Mouse (Mus musculus) hindbrain, embryonic 14.5 days (tissue): ENCODE results near the gene Nek8. TPM values are rescaled to one million over a fixed set of nuclear protein-coding genes. Genes with fewer than 3 reads are reported as not detected.
"Not testable (repeated sequence)": the region's sequence is repeated elsewhere in the genome, so short reads cannot be mapped to it uniquely, and the experiment has no call there.

Source experiments
- ATAC-seq: fragments of 200-750 bp; cut with Nextera tagmentation; 2 replicates; pipeline ENCODE4 v1.8.0; 2017; ENCODE audit warnings: moderate number of reproducible peaks, mild to moderate bottlenecking, moderate TSS enrichment, moderate library complexity; ENCODE audit not compliant: low FRiP score
- DNase-seq: peaks from one replicate; pipeline ENCODE4 v3.0.0-alpha.2; 2015; ENCODE audit warnings: low spot score
- H3K27ac ChIP-seq: fragments of 300-500 bp; sonication (generic); 2 replicates; pipeline ENCODE4 v1.5.1; 2014; ENCODE audit warnings: mild to moderate bottlenecking, moderate library complexity
- H3K27me3 ChIP-seq: fragments of 300-500 bp; sonication (generic); 2 replicates; pipeline ENCODE4 v1.6.1; 2014; ENCODE audit warnings: mild to moderate bottlenecking, low read length, mixed read lengths; ENCODE audit not compliant: control insufficient read depth, insufficient read depth
- H3K36me3 ChIP-seq: fragments of 300-500 bp; sonication (generic); replicated peaks from 2 replicates; pipeline ENCODE4 v1.6.1; 2014; ENCODE audit not compliant: control insufficient read depth, insufficient read depth
- H3K4me1 ChIP-seq: fragments of 300-500 bp; sonication (generic); replicated peaks from 2 replicates; pipeline ENCODE4 v1.6.1; 2014; ENCODE audit warnings: antibody characterized with exemption, low read length, mixed read lengths; ENCODE audit not compliant: control insufficient read depth, insufficient read depth
- H3K4me2 ChIP-seq: fragments of 300-500 bp; sonication (generic); replicated peaks from 2 replicates; pipeline ENCODE4 v1.6.1; 2014; ENCODE audit warnings: mild to moderate bottlenecking, moderate library complexity
- H3K4me3 ChIP-seq: fragments of 300-500 bp; sonication (generic); replicated peaks from 2 replicates; pipeline ENCODE4 v1.5.1; 2014; ENCODE audit warnings: mild to moderate bottlenecking, low read length
- H3K9ac ChIP-seq: fragments of 300-500 bp; sonication (generic); 2 replicates; pipeline ENCODE4 v1.6.1; 2014
- H3K9me3 ChIP-seq: fragments of 300-500 bp; sonication (generic); 2 replicates; pipeline ENCODE4 v1.6.1; 2016; ENCODE audit warnings: low read length; ENCODE audit not compliant: control insufficient read depth
- WGBS: fragments of 180-500 bp; shearing (Covaris S2); extraction: QIAGEN DNeasy Blood & Tissue Kit; methylation state at CpG from one replicate; pipeline ENCODE4 v1.1.7; 2014; 5-methylcytosine and 5-hydroxymethylcytosine counted together
- polyA plus RNA-seq: library from polyadenylated mRNA; unstranded; fragments of >200 nt; fragmentation: Nextera tagmentation; extraction: Ambion mirVana; gene quantifications from 2 replicates; pipeline ENCODE4 v1.2.1, GENCODE M21; 2014

Gene Nek8
- polyA plus RNA-seq, 1 experiment from 2014 or later, result 6.0 TPM

- Histone ChIP-seq H3K4me3 (no peak overlapping the region), H3K36me3 (peaks cover under 1% of the 10 kb centered on the region; the same call in 1 of the 2 replicates), H3K27me3 (no peaks in the 10 kb centered on the region), H3K27ac (no peak overlapping the region), H3K4me2 (no peak overlapping the region), H3K9me3 (no peaks in the 10 kb centered on the region), H3K9ac (no peak overlapping the region), H3K4me1 (no peaks in the 10 kb centered on the region; the same call in 1 of the 2 replicates)
- no peak for ATAC-seq
- DNase-seq, result no peak
- 82% methylated on average over 3 of the region's 3 CpGs for WGBS
Measured at GRCm38 (mm10) chr11:78138023-78138422, 38.5 kb downstream of the Nek8 start.

- H3K4me2 ChIP-seq, result no peak overlapping the region
- H3K27ac ChIP-seq, result no peak overlapping the region
- no peak overlapping the region for H3K9ac ChIP-seq
- 84% methylated on average over 4 of the region's 4 CpGs for WGBS
- no peak overlapping the region for H3K4me3 ChIP-seq
- ATAC-seq (no peak), DNase-seq (no peak)
- no peaks in the 10 kb centered on the region; the same call in 1 of the 2 replicates for H3K4me1 ChIP-seq
- H3K9me3 ChIP-seq, result no peaks in the 10 kb centered on the region
- no peaks in the 10 kb centered on the region for H3K27me3 ChIP-seq
- no peaks in the 10 kb centered on the region for H3K36me3 ChIP-seq
Measured at GRCm38 (mm10) chr11:78137584-78137983, 38.9 kb downstream of the Nek8 start.

- Histone ChIP-seq H3K4me2 (no peak overlapping the region), H3K27ac (no peak overlapping the region), H3K27me3 (no peaks in the 10 kb centered on the region), H3K4me3 (no peak overlapping the region), H3K36me3 (no peaks in the 10 kb centered on the region), H3K4me1 (no peaks in the 10 kb centered on the region; the same call in 1 of the 2 replicates), H3K9me3 (no peaks in the 10 kb centered on the region), H3K9ac (no peak overlapping the region)
- no peak for DNase-seq
- no peak for ATAC-seq
- 85% methylated on average over 1 of the region's 1 CpGs for WGBS
Measured at GRCm38 (mm10) chr11:78136132-78136531, 40.3 kb downstream of the Nek8 start.

GRCm38 (mm10) chr11:78135314-78135713 is 41.2 kb downstream of the Nek8 start:
- not testable (repeated sequence) for DNase-seq, H3K4me2 ChIP-seq, H3K9ac ChIP-seq, H3K4me3 ChIP-seq, H3K27ac ChIP-seq, H3K27me3 ChIP-seq, ATAC-seq, H3K9me3 ChIP-seq, H3K36me3 ChIP-seq, H3K4me1 ChIP-seq
- 89% methylated on average over 7 of the region's 7 CpGs for WGBS

- Histone ChIP-seq H3K4me2 (no peak overlapping the region), H3K4me1 (no peaks in the 10 kb centered on the region; the same call in 1 of the 2 replicates), H3K4me3 (no peak overlapping the region), H3K27me3 (no peaks in the 10 kb centered on the region), H3K36me3 (no peaks in the 10 kb centered on the region), H3K9me3 (no peaks in the 10 kb centered on the region), H3K9ac (no peak overlapping the region), H3K27ac (no peak overlapping the region)
- DNase-seq, result no peak
- no peak for ATAC-seq
- 91% methylated on average over 3 of the region's 3 CpGs for WGBS
Measured at GRCm38 (mm10) chr11:78134344-78134743, 42.1 kb downstream of the Nek8 start.

- Histone ChIP-seq H3K27me3 (no peaks in the 10 kb centered on the region), H3K36me3 (no peaks in the 10 kb centered on the region), H3K4me3 (no peak overlapping the region), H3K9me3 (no peaks in the 10 kb centered on the region), H3K4me2 (no peak overlapping the region), H3K4me1 (no peaks in the 10 kb centered on the region), H3K27ac (no peak overlapping the region), H3K9ac (no peak overlapping the region)
- ATAC-seq (no peak), DNase-seq (no peak)
- 94% methylated on average over 6 of the region's 6 CpGs for WGBS
Measured at GRCm38 (mm10) chr11:78133915-78134314, 42.6 kb downstream of the Nek8 start.

GRCm38 (mm10) chr11:78129458-78129857 is 47.0 kb downstream of the Nek8 start:
- no peaks in the 10 kb centered on the region for H3K9me3 ChIP-seq
- H3K27me3 ChIP-seq, result no peaks in the 10 kb centered on the region
- H3K9ac ChIP-seq, result no peak overlapping the region
- no peaks in the 10 kb centered on the region; the same call in 1 of the 2 replicates for H3K4me1 ChIP-seq
- H3K36me3 ChIP-seq, result no peaks in the 10 kb centered on the region
- no peak overlapping the region for H3K4me3 ChIP-seq
- no peak for DNase-seq
- no peak for ATAC-seq
- H3K4me2 ChIP-seq, result no peak overlapping the region
- 67% methylated on average over 8 of the region's 8 CpGs for WGBS
- H3K27ac ChIP-seq, result no peak overlapping the region

GRCm38 (mm10) chr11:78126739-78127138 is 49.7 kb downstream of the Nek8 start:
- ATAC-seq, result no peak
- Histone ChIP-seq H3K27ac (no peak overlapping the region), H3K4me2 (no peak overlapping the region), H3K4me3 (no peak overlapping the region), H3K9me3 (no peaks in the 10 kb centered on the region), H3K36me3 (no peaks in the 10 kb centered on the region), H3K4me1 (peaks cover under 1% of the 10 kb centered on the region; the same call in 1 of the 2 replicates), H3K27me3 (no peaks in the 10 kb centered on the region), H3K9ac (no peak overlapping the region)
- no peak for DNase-seq
- 92% methylated on average over 4 of the region's 4 CpGs for WGBS

- no peak overlapping the region for H3K4me2 ChIP-seq
- peaks cover 11% of the 10 kb centered on the region for H3K4me1 ChIP-seq
- no peaks in the 10 kb centered on the region for H3K36me3 ChIP-seq
- H3K4me3 ChIP-seq, result no peak overlapping the region
- DNase-seq, result no peak
- H3K27ac ChIP-seq, result no peak overlapping the region
- ATAC-seq, result no peak
- no peak overlapping the region for H3K9ac ChIP-seq
- no peaks in the 10 kb centered on the region for H3K27me3 ChIP-seq
- no peaks in the 10 kb centered on the region for H3K9me3 ChIP-seq
- 66% methylated on average over 6 of the region's 6 CpGs for WGBS
Measured at GRCm38 (mm10) chr11:78125691-78126090, 50.8 kb downstream of the Nek8 start.

GRCm38 (mm10) chr11:78123782-78124181 is 52.7 kb downstream of the Nek8 start:
- no peak overlapping the region for H3K4me3 ChIP-seq
- no peaks in the 10 kb centered on the region for H3K36me3 ChIP-seq

More at GRCm38 (mm10) chr11:78123782-78124181, 52.7 kb downstream of the Nek8 start:
- no peak overlapping the region for H3K4me2 ChIP-seq
- DNase-seq, result no peak
- H3K27ac ChIP-seq, result no peak overlapping the region
- H3K4me1 ChIP-seq, result peaks cover 22% of the 10 kb centered on the region
- H3K9ac ChIP-seq, result no peak overlapping the region
- H3K27me3 ChIP-seq, result no peaks in the 10 kb centered on the region
- no peaks in the 10 kb centered on the region for H3K9me3 ChIP-seq
- ATAC-seq, result no peak
